Mouse (Mus musculus) ovary, postnatal 36 days (tissue): ENCODE data around the gene Ets1.
A peak's percentile ranks its signal among the peaks of the same experiment; 100 is the strongest.

ENCODE experiments used
- DNase-seq: peaks from one replicate; pipeline ENCODE4 v3.0.0; 2022; ENCODE audit warnings: low spot score, mixed read lengths

The Ets1 gene

GRCm38 (mm10) chr9:32616516-32617429, 19.2 kb upstream of the Ets1 start:
- no peak for DNase-seq

GRCm38 (mm10) chr9:32617430-32617768, 18.6 kb upstream of the Ets1 start:
- no peak for DNase-seq

GRCm38 (mm10) chr9:32618544-32619120, 17.4 kb upstream of the Ets1 start:
- no peak for DNase-seq

GRCm38 (mm10) chr9:32619661-32620060, 16.4 kb upstream of the Ets1 start:
- DNase-seq, result no peak

- no peak for DNase-seq
Observed at GRCm38 (mm10) chr9:32620446-32620845, 15.6 kb upstream of the Ets1 start.

- no peak for DNase-seq
Observed at GRCm38 (mm10) chr9:32629385-32629981, 6.5 kb upstream of the Ets1 start.

GRCm38 (mm10) chr9:32631341-32631740, 4.7 kb upstream of the Ets1 start:
- no peak for DNase-seq

GRCm38 (mm10) chr9:32632237-32632636, 3.8 kb upstream of the Ets1 start:
- DNase-seq, result no peak

- DNase-seq, result no peak
Observed at GRCm38 (mm10) chr9:32644981-32645380, 9.0 kb downstream of the Ets1 start.

GRCm38 (mm10) chr9:32645475-32645874, 9.5 kb downstream of the Ets1 start:
- DNase-seq, result no peak

- DNase-seq, result peak; percentile 18
Observed at GRCm38 (mm10) chr9:32646539-32647258, 10.7 kb downstream of the Ets1 start.

- DNase-seq, result no peak
Observed at GRCm38 (mm10) chr9:32647506-32648250, 11.7 kb downstream of the Ets1 start.

- no peak for DNase-seq
Observed at GRCm38 (mm10) chr9:32648286-32648685, 12.3 kb downstream of the Ets1 start.

- DNase-seq, result no peak
Observed at GRCm38 (mm10) chr9:32650738-32651137, 14.7 kb downstream of the Ets1 start.

GRCm38 (mm10) chr9:32652112-32652511, 16.1 kb downstream of the Ets1 start:
- no peak for DNase-seq

- DNase-seq, result no peak
Observed at GRCm38 (mm10) chr9:32654305-32654704, 18.3 kb downstream of the Ets1 start.

GRCm38 (mm10) chr9:32656351-32656844, 20.4 kb downstream of the Ets1 start:
- DNase-seq, result no peak

- no peak for DNase-seq
Observed at GRCm38 (mm10) chr9:32657124-32657523, 21.1 kb downstream of the Ets1 start.

- no peak for DNase-seq
Observed at GRCm38 (mm10) chr9:32660406-32660960, 24.5 kb downstream of the Ets1 start.

GRCm38 (mm10) chr9:32661071-32661470, 25.1 kb downstream of the Ets1 start:
- no peak for DNase-seq

- DNase-seq, result no peak
Observed at GRCm38 (mm10) chr9:32661561-32661960, 25.5 kb downstream of the Ets1 start.
